Mouse (Mus musculus) ovary, adult 10 weeks (tissue): Measurements from ENCODE around the gene Ephb2. TPM values are rescaled to one million over a fixed set of nuclear protein-coding genes. Genes with fewer than 3 reads are reported as not detected.

ENCODE experiments used
- polyA plus RNA-seq: library from polyadenylated mRNA; stranded (reverse); fragments of 350-450 nt; fragmentation: Illumina TruSeq; extraction: RNeasy Lipid Tissue Mini Kit (QIAGEN cat#74804); gene quantifications from one replicate; pipeline ENCODE4 v1.2.3, GENCODE M21; 2014

Ephb2 gene
- 0.57 TPM for polyA plus RNA-seq

GRCm38 (mm10) chr4:136835621-136836386 is at the start of gene Ephb2:
Gene Ephb2, minus strand, starts transcription at chr4:136835988.

GRCm38 (mm10) chr4:136622388-136622787 is 213.4 kb downstream of the Ephb2 start, which contains the start of gene Lactbl1:
Gene Lactbl1, plus strand, starts transcription at chr4:136622621.

GRCm38 (mm10) chr4:136610387-136610856 is 225.4 kb downstream of the Ephb2 start, which contains the start of gene Tex46:
Gene Tex46, plus strand, starts transcription at chr4:136610437.

GRCm38 (mm10) chr4:136602568-136602967 is 233.2 kb downstream of the Ephb2 start, which contains the start of gene Kdm1a:
Gene Kdm1a, minus strand, starts transcription at chr4:136602723.

Other genes starting within 250 kb of the Ephb2 start
- 186 TPM for gene Kdm1a, start 233.3 kb downstream of the Ephb2 start, polyA plus RNA-seq
- not detected for gene Tex46, start 225.6 kb downstream of the Ephb2 start, polyA plus RNA-seq
- not detected for gene Lactbl1, start 213.4 kb downstream of the Ephb2 start, polyA plus RNA-seq
- gene C1qb, start 50.2 kb upstream of the Ephb2 start, polyA plus RNA-seq, result 0.91 TPM
- 4.4 TPM for gene C1qc, start 57.1 kb upstream of the Ephb2 start, polyA plus RNA-seq
- gene C1qa, start 62.8 kb upstream of the Ephb2 start, polyA plus RNA-seq, result 7.5 TPM
- not detected for gene Epha8, start 120.8 kb upstream of the Ephb2 start, polyA plus RNA-seq
- gene Zbtb40, start 212.8 kb upstream of the Ephb2 start, polyA plus RNA-seq, result 1.0 TPM